Mouse (Mus musculus): ENCODE measurements around the gene Adcy7. TPM values are rescaled to one million over a fixed set of nuclear protein-coding genes. Genes with fewer than 3 reads are reported as not detected.
A peak's percentile ranks its signal among the peaks of the same experiment; 100 is the strongest.

The Adcy7 gene
- total RNA-seq, 1 experiment from 2014 or later = 46.5 TPM

- peak; percentile 59 for ATAC-seq (replicated peaks; ENCODE audit: low read depth, poor library complexity, severe bottlenecking)
These were observed 99.3 kb downstream of the Adcy7 start for GRCm38 (mm10) chr8:88371522-88371921.

GRCm38 (mm10) chr8:88376836-88377582, 104.8 kb downstream of the Adcy7 start:
- no peak for ATAC-seq (replicated peaks; ENCODE audit: low read depth, poor library complexity, severe bottlenecking)

Other genes starting within 250 kb of the Adcy7 start
- gene Cnep1r1, start 153.6 kb upstream of the Adcy7 start, total RNA-seq (2017) = 16.5 and 18.2 TPM in 2 replicates
- gene Heatr3, start 134.5 kb upstream of the Adcy7 start, total RNA-seq (2017) = 55.4 and 58.3 TPM in 2 replicates
- 46.1 and 46.8 TPM in 2 replicates for gene Tent4b, start 73.2 kb upstream of the Adcy7 start, total RNA-seq (2017)
- 69.6 and 88.8 TPM in 2 replicates for gene Brd7, start 89.8 kb downstream of the Adcy7 start, total RNA-seq (2017)
- not detected in 2 replicates for gene Nkd1, start 249.0 kb downstream of the Adcy7 start, total RNA-seq (2017)